Mouse (Mus musculus) thymus, adult 18-20 months (tissue): ENCODE results near the gene 2310061I04Rik.
"Not testable (repeated sequence)": the region's sequence is repeated elsewhere in the genome, so short reads cannot be mapped to it uniquely, and the experiment has no call there.

Experiments
- DNase-seq, 2 experiments: peaks; one replicate each; pipeline ENCODE4 v3.0.0; 2022; ENCODE audit warnings: mixed read lengths in 2 of 2

The 2310061I04Rik gene

GRCm38 (mm10) chr17:35896781-35897643 lies at the start of gene 2310061I04Rik:
TSS of gene 2310061I04Rik (minus strand) at chr17:35897431.
- peak; percentile 84 to 88 for DNase-seq

- no peak for DNase-seq
These were observed 42.7 kb upstream of the 2310061I04Rik start for GRCm38 (mm10) chr17:35939941-35940340.

- no peak for DNase-seq
These were observed 41.9 kb upstream of the 2310061I04Rik start for GRCm38 (mm10) chr17:35939108-35939507.

GRCm38 (mm10) chr17:35937700-35938348 lies 40.6 kb upstream of the 2310061I04Rik start:
- no peak for DNase-seq

GRCm38 (mm10) chr17:35935763-35936162 lies 38.5 kb upstream of the 2310061I04Rik start:
- not testable (repeated sequence) for DNase-seq

- DNase-seq = no peak
These were observed 35.4 kb upstream of the 2310061I04Rik start for GRCm38 (mm10) chr17:35932608-35933007.

GRCm38 (mm10) chr17:35930627-35931026 lies 33.4 kb upstream of the 2310061I04Rik start:
- no peak for DNase-seq

- DNase-seq = no peak
These were observed 32.3 kb upstream of the 2310061I04Rik start for GRCm38 (mm10) chr17:35929534-35929933.

GRCm38 (mm10) chr17:35927471-35927870 lies 30.2 kb upstream of the 2310061I04Rik start:
- DNase-seq = no peak

- DNase-seq = no peak
These were observed 26.1 kb upstream of the 2310061I04Rik start for GRCm38 (mm10) chr17:35923281-35923680.

GRCm38 (mm10) chr17:35922566-35922965 lies 25.3 kb upstream of the 2310061I04Rik start:
- no peak for DNase-seq

GRCm38 (mm10) chr17:35921710-35922109 lies 24.5 kb upstream of the 2310061I04Rik start:
- no peak for DNase-seq

- DNase-seq = no peak
These were observed 23.8 kb upstream of the 2310061I04Rik start for GRCm38 (mm10) chr17:35920862-35921562.

- no peak for DNase-seq
These were observed 23.2 kb upstream of the 2310061I04Rik start for GRCm38 (mm10) chr17:35920384-35920783.

GRCm38 (mm10) chr17:35919864-35920301 lies 22.7 kb upstream of the 2310061I04Rik start:
- no peak for DNase-seq

GRCm38 (mm10) chr17:35919060-35919715 lies 22.0 kb upstream of the 2310061I04Rik start:
- DNase-seq = peak; percentile 94 to 97

GRCm38 (mm10) chr17:35918276-35919059 lies 21.2 kb upstream of the 2310061I04Rik start:
- no peak for DNase-seq

GRCm38 (mm10) chr17:35917463-35918251 lies 20.4 kb upstream of the 2310061I04Rik start:
- DNase-seq = no peak

GRCm38 (mm10) chr17:35917143-35917462 lies 19.9 kb upstream of the 2310061I04Rik start:
- peak in 1 of 2 experiments; percentile 56 for DNase-seq

- DNase-seq = peak; percentile 99 to 100
These were observed 19.3 kb upstream of the 2310061I04Rik start, which contains the start of the genes Mrps18b and Ppp1r10 for GRCm38 (mm10) chr17:35916297-35917142. TSS of gene Mrps18b (minus strand) at chr17:35916389. TSS of gene Ppp1r10 (plus strand) at chr17:35916434.
